Mouse (Mus musculus): ENCODE measurements around the gene Ifna1.

DNA sequence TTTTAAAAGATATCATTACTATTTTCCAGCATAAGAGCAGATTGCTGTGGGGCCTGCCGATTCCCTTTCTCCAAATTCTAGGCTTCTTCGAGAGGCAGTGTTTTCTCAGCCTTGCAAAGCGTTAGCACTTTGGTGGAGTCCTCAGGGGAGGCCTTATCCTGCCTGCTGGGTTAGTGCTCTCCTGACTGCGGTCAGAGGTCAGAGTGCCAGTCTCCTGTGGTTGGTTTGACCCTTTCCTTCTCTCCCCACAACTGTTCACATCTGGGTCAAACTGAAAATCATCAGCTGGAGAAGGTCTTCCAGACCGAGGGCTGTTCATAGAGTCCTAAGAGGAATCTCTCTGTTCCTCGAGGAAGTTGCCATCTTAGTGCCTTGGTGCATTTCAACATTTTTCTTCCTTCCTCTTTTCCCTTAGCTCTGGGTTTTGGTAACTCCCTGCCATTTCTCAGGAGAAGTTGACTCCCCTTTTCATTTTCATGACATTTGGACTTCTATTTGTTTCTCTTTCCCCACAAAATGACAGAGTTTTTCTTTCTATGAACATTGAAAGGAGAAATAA is 15.2 kb downstream of the Ifna1 start:
- TF ChIP-seq TCF12 (IDR thresholded peaks at IDR 0.05; ENCODE audit: low read depth, low read length) (no peak), RAD21 (IDR thresholded peaks at IDR 0.05; ENCODE audit: low read depth, low read length) (no peak), EP300 (IDR thresholded peaks at IDR 0.05; ENCODE audit: low read length) (no peak), CTCF (conservative IDR thresholded peaks at IDR 0.05 in 1 of 2, IDR thresholded peaks at IDR 0.05 in 1 of 2; ENCODE audit: low read depth in 2 of 2, low read length in 2 of 2) (no peak)

All from CH12.LX (cell line).